Mouse (Mus musculus): ENCODE data around the gene Pgc.

Gene Pgc

GRCm38 (mm10) chr17:47708972-47709371 lies 17.7 kb upstream of the Pgc start:
- DNase-seq (ENCODE audit: low spot score in 2 of 2), result no peak

- DNase-seq (ENCODE audit: low spot score in 2 of 2), result no peak
These were observed 16.6 kb upstream of the Pgc start for GRCm38 (mm10) chr17:47710036-47710435.

- DNase-seq (ENCODE audit: low spot score in 2 of 2), result no peak
These were observed 14.8 kb upstream of the Pgc start for GRCm38 (mm10) chr17:47711883-47712282.

GRCm38 (mm10) chr17:47712889-47713571 lies 13.6 kb upstream of the Pgc start:
- DNase-seq (ENCODE audit: low spot score in 2 of 2), result no peak

DNA sequence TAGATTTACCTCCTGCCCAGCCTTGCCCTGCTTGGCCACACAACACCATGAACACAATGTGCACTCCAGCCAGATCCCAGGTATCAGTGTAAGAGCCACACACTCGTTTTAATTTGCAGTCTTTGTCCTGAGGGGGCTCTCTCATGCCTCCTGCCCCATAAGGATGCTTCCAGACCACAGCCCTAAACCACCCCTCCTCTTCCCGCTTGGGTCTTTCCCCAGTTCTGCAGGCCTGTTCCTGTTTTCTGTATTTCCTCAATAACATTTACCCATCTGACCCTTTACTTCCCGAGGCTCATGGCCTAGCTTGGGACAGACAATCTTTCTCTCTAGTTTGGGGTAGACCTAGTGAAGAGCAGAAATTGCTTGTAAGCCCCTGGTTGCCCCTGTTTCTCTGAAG lies 11.6 kb upstream of the Pgc start:
- DNase-seq (ENCODE audit: low spot score in 2 of 2), result no peak

DNA sequence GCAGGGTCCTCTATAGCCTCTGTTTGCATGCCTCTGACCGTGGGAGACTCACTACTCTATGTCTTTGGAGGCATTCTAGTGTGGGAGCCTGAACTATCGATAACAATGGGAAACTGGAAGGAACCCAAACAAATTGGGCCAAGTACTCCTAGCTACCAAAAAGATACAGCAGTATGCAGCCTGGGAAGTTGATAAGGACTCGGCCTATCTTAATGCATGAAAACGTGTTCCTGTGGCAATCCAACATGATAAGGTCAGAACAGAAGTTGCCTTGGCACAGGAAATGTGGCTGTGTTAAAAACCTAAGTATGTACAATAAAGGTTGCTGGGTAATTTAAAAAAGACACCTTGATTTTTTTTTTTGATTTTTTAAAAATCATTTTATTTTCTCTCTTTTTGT lies 5.5 kb upstream of the Pgc start:
- DNase-seq (ENCODE audit: low spot score in 2 of 2), result no peak

GRCm38 (mm10) chr17:47730633-47731575 lies 4.3 kb downstream of the Pgc start:
- DNase-seq (ENCODE audit: low spot score in 2 of 2), result no peak

GRCm38 (mm10) chr17:47735553-47736100 lies 9.0 kb downstream of the Pgc start:
- no peak for DNase-seq (ENCODE audit: low spot score in 2 of 2)

DNA sequence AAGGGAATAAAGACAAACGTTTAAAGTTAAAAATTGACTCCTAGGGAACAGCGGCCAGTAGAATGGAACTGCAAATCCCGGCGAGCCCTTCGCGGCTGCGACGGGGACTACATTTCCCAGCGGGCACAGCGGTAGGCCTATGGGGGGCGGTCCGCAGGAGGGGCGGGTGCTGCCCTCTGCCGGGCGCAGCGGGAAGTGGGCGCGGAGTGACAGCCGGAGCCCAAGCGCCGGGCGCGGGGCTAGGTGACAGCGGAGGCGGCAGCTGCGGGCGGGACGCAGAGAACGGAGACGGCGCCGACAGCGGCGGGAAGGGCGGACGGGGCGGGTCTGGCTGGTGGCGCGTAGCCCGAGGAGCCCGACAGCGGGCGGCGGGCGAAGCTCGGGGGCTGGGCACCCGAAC lies 10.2 kb downstream of the Pgc start, which contains the start of gene Tfeb:
Gene Tfeb (plus strand): TSS at position 175 of the 400 bp plus-strand sequence.
- peak; percentile 93 to 96 for DNase-seq (ENCODE audit: low spot score in 2 of 2)

- DNase-seq (ENCODE audit: low spot score in 2 of 2), result peak; percentile 83 to 87
These were observed 10.8 kb downstream of the Pgc start for GRCm38 (mm10) chr17:47737271-47738065.

DNA sequence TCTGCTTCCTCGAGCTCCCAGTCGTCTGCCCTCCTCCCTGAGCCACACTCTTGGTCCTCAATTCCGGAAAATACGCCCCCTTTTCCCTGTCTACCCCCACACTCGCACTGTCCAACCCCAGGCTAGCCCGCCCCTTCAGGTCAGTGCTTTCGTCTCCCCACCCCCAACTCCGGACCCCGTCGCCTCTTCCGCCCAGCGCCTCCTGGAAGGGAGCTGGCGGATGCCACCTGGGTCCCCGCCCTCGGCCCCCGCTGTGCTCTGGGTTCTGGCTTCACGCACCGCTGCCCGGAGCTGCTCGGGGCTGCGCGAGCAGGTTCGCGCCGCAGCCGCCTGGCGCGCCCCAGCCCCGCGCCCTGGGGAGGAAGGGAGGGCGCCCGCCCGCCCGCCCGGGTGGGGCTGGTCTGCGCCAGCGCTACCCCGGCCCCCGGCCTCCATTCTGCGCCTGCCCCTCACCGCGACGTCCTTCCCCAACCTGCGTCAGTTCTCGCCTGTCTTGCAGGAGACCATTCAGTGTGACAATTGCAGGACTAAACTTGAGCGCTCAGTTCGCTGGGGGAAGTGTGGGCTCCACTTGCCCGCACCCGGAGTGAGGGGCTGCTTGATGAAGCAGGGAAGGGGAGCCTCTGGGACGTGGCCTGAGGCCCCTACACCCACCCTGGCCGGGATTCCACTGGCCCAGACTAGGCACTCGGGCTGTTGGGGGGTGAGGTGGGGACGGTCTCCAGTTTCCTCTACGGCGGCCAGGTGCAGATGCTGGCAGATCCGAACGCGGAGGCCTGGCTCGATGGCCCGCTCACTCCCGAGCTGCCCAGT lies 11.6 kb downstream of the Pgc start:
- peak; percentile 65 to 81 for DNase-seq (ENCODE audit: low spot score in 2 of 2)

- peak; percentile 78 to 80 for DNase-seq (ENCODE audit: low spot score in 2 of 2)
These were observed 12.5 kb downstream of the Pgc start for GRCm38 (mm10) chr17:47738879-47739798.

DNA sequence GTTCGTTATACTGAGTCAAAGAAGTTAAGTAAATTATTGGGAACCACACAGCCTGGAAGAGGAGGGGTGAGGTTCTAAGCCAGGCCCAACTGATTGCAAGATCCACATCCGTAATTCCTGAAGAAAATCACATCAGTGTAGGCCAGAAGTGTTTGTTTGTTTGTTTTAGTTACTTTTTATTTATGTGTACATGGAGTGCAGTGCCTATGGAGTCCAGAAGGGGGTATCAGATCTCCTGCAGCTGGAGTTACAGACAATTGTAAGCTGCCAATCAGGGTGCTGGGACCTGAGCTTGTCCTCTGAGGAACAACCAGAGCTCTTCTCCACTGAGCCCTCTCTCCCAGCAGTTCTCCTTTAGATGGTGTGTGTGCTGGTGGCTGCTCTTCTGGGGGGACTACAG lies 13.5 kb downstream of the Pgc start:
- no peak for DNase-seq (ENCODE audit: low spot score in 2 of 2)

GRCm38 (mm10) chr17:47742991-47743734 lies 16.5 kb downstream of the Pgc start:
- DNase-seq (ENCODE audit: low spot score in 2 of 2), result peak; percentile 31 to 51

- no peak for DNase-seq (ENCODE audit: low spot score in 2 of 2)
These were observed 17.4 kb downstream of the Pgc start for GRCm38 (mm10) chr17:47744086-47744485.

- peak; percentile 52 to 61 for DNase-seq (ENCODE audit: low spot score in 2 of 2)
These were observed 18.2 kb downstream of the Pgc start for GRCm38 (mm10) chr17:47744746-47745368.

DNA sequence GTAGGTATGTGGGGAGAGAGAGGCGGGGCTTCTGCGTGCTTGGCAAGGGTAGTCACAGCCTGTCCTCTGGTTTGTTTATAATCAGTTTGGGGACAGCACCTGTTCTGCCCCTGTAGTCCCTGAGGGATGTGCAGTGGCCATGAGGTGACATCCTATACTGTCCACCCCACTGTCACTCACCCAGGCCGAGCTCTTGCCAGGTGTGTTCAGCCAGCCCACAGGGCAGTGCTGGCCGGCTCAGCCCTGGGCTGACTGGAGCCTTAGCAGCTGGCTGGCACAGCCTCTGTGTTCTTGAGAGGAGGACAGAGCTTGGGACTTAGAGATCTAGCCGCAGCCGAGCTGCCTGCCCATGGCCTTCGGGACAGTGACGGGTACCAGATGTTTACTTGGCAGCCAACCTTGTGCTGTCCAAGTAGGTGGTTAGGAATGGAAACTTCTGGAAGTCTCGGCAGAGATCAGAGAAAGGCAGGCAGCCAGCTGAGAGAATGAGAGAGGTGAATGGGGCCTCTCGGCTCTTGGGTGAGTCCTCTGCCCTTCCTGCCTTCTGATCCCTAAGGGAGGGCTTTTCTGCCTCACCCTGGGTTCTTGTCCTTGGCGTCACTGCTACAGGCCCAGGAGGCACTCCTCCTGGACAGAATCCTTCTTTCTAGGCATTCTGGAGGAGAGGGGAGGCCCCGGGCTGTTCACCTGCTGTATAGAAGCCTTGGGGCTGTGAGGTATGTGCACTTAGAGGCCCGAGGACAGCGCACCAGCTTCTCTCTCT lies 22.3 kb downstream of the Pgc start:
- no peak for DNase-seq (ENCODE audit: low spot score in 2 of 2)

GRCm38 (mm10) chr17:47749626-47750025 lies 23.0 kb downstream of the Pgc start:
- no peak for DNase-seq (ENCODE audit: low spot score in 2 of 2)
